Mouse (Mus musculus) hindbrain, postnatal 0 days (tissue): ENCODE results near the gene Zfp865. TPM values are rescaled to one million over a fixed set of nuclear protein-coding genes. Genes with fewer than 3 reads are reported as not detected.
A peak's percentile ranks its signal among the peaks of the same experiment; 100 is the strongest.

Source experiments
- ATAC-seq: fragments of 200-750 bp; cut with Nextera tagmentation; 2 replicates; pipeline ENCODE4 v1.8.0; 2017; ENCODE audit warnings: mild to moderate bottlenecking, moderate TSS enrichment, moderate library complexity
- DNase-seq: peaks from one replicate; pipeline ENCODE4 v3.0.0-alpha.2; 2015; ENCODE audit warnings: low spot score
- H3K27ac ChIP-seq: fragments of 300-500 bp; sonication (generic); 2 replicates; pipeline ENCODE4 v1.5.1; 2014; ENCODE audit warnings: mild to moderate bottlenecking
- H3K27me3 ChIP-seq: fragments of 300-500 bp; sonication (generic); 2 replicates; pipeline ENCODE4 v1.6.1; 2014; ENCODE audit warnings: low read length, mixed read lengths; ENCODE audit not compliant: insufficient read depth
- H3K36me3 ChIP-seq: fragments of 300-500 bp; sonication (generic); 2 replicates; pipeline ENCODE4 v1.6.1; 2014; ENCODE audit warnings: low read length, mixed read lengths; ENCODE audit not compliant: insufficient read depth
- H3K4me1 ChIP-seq: fragments of 300-500 bp; sonication (generic); 2 replicates; pipeline ENCODE4 v1.6.1; 2014; ENCODE audit warnings: antibody characterized with exemption, low read length, mixed read lengths; ENCODE audit not compliant: insufficient read depth
- H3K4me2 ChIP-seq: fragments of 300-500 bp; sonication (generic); 2 replicates; pipeline ENCODE4 v1.6.1; 2014; ENCODE audit warnings: low read depth, mild to moderate bottlenecking, low read length, moderate library complexity, mixed read lengths
- H3K4me3 ChIP-seq: fragments of 300-500 bp; sonication (generic); 2 replicates; pipeline ENCODE4 v1.5.1; 2014; ENCODE audit warnings: low read length
- H3K9ac ChIP-seq: fragments of 300-500 bp; sonication (generic); replicated peaks from 2 replicates; pipeline ENCODE4 v1.6.1; 2014; ENCODE audit warnings: mild to moderate bottlenecking, low read length, moderate library complexity, mixed read lengths
- H3K9me3 ChIP-seq: fragments of 300-500 bp; sonication (generic); 2 replicates; pipeline ENCODE4 v1.6.1; 2016; ENCODE audit warnings: low read length, mixed read lengths
- CTCF ChIP-seq: IDR thresholded peaks from 2 replicates; pipeline ENCODE4 v1.5.1; 2016; ENCODE audit warnings: antibody characterized with exemption, control low read depth, low read depth
- WGBS: fragments of 180-500 bp; shearing (Covaris S2); extraction: QIAGEN DNeasy Blood & Tissue Kit; methylation state at CpG from one replicate; pipeline ENCODE4 v1.1.7; 2014; 5-methylcytosine and 5-hydroxymethylcytosine counted together
- polyA plus RNA-seq: library from polyadenylated mRNA; unstranded; fragments of >200 nt; fragmentation: Nextera tagmentation; extraction: Ambion mirVana; gene quantifications from 2 replicates; pipeline ENCODE4 v1.2.1, GENCODE M21; 2015
- total RNA-seq: library from RNA; depleted of rRNA; stranded (reverse); fragments of >200 nt; gene quantifications from 2 replicates; pipeline ENCODE4 v1.2.3, GENCODE M21; 2014

Gene Zfp865
- total and polyA plus RNA-seq, 2 experiments from 2014 or later = 5.4 to 41.5 TPM

DNA sequence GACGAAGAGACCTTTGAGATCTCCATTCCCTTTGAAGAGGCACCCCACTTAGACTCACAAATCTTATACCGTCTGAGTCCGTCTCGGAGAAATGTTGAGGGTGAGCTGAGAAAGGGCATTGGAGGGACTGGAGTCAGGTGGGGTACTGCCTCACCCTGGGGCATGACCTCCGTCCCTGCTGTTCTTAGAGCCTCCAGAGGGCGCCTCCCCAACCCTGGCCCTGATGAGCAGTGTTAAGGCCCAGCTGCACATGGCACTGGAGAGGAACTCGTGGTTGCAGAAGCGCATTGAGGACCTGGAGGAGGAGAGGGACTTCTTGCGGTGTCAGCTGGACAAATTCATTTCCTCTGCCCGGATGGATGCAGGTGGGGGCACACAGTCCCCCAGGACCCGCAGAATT is 37.6 kb downstream of the Zfp865 start:
- no peak overlapping the region for H3K27ac ChIP-seq
- 25% methylated on average over 11 of the region's 11 CpGs for WGBS
- H3K9ac ChIP-seq = peak overlapping the region; percentile 56; the same call in 1 of the 2 replicates

GRCm38 (mm10) chr7:5058631-5059030 is 38.5 kb downstream of the Zfp865 start:
- 96% methylated on average over 1 of the region's 1 CpGs for WGBS
- Histone ChIP-seq H3K4me1 (peaks cover 29% of the 10 kb centered on the region), H3K4me2 (no peak overlapping the region), H3K36me3 (no peaks in the 10 kb centered on the region), H3K27ac (no peak overlapping the region), H3K4me3 (no peak overlapping the region), H3K27me3 (0 out of 2 replicates have a peak, but pooled peaks cover 11% of the 10 kb centered on the region), H3K9me3 (no peaks in the 10 kb centered on the region), H3K9ac (no peak overlapping the region)
- ATAC-seq (no peak), DNase-seq (no peak)
- TF ChIP-seq CTCF = no peak

More for the DNA sequence above, 37.6 kb downstream of the Zfp865 start:
- ATAC-seq (no peak), DNase-seq (no peak)
- peak overlapping the region; percentile 49 for H3K4me3 ChIP-seq
- H3K27me3 ChIP-seq = peaks cover 11% of the 10 kb centered on the region; the same call in 1 of the 2 replicates
- peak; percentile 33 for TF ChIP-seq CTCF
- H3K4me1 ChIP-seq = peaks cover 32% of the 10 kb centered on the region
- H3K36me3 ChIP-seq = no peaks in the 10 kb centered on the region
- no peaks in the 10 kb centered on the region for H3K9me3 ChIP-seq
- H3K4me2 ChIP-seq = peak overlapping the region; percentile 71

DNA sequence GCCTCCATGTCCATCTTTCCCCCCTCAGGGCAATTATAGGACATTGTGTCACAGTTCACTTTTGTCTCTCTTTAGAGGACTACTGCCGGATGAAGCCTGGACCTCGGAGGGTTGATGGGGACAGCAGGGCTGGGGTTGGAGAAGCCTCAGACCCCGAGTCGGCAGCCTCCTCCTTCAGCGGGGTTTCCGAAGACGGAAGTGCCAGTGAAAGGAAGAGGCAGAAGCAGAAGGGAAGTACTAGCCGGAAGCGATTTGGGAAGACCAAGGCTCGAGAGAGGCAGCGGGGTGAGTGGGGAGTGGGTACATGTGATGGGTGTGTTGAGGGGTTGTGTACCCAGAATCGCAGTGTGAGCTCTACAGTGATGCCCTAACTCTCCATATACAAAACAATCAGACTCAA is 39.2 kb downstream of the Zfp865 start:
- no peak for TF ChIP-seq CTCF
- 91% methylated on average over 12 of the region's 12 CpGs for WGBS
- Histone ChIP-seq H3K4me2 (no peak overlapping the region), H3K9me3 (no peaks in the 10 kb centered on the region), H3K4me3 (no peak overlapping the region), H3K4me1 (peaks cover 34% of the 10 kb centered on the region), H3K27ac (peak overlapping the region; percentile 99), H3K36me3 (no peaks in the 10 kb centered on the region), H3K9ac (no peak overlapping the region), H3K27me3 (0 out of 2 replicates have a peak, but pooled peaks cover 11% of the 10 kb centered on the region)
- ATAC-seq = no peak
- DNase-seq = no peak

GRCm38 (mm10) chr7:5060239-5060731 is 40.1 kb downstream of the Zfp865 start:
- no peak for ATAC-seq
- peak overlapping the region; percentile 70 for H3K4me3 ChIP-seq
- H3K36me3 ChIP-seq = no peaks in the 10 kb centered on the region
- TF ChIP-seq CTCF = peak; percentile 80
- H3K9me3 ChIP-seq = no peaks in the 10 kb centered on the region
- H3K27ac ChIP-seq = peak overlapping the region; percentile 99
- peak overlapping the region; percentile 79 for H3K9ac ChIP-seq
- peak; percentile 93 for DNase-seq
- peak overlapping the region; percentile 93 for H3K4me2 ChIP-seq
- peaks cover 34% of the 10 kb centered on the region for H3K4me1 ChIP-seq
- 3% methylated on average over 27 of the region's 27 CpGs for WGBS
- H3K27me3 ChIP-seq = 0 out of 2 replicates have a peak, but pooled peaks cover 5% of the 10 kb centered on the region

- peak overlapping the region; percentile 99 for H3K27ac ChIP-seq
- WGBS = 0% methylated on average over 60 of the region's 60 CpGs
- H3K4me1 ChIP-seq = peaks cover 29% of the 10 kb centered on the region
- no peaks in the 10 kb centered on the region for H3K9me3 ChIP-seq
- H3K36me3 ChIP-seq = peaks cover 1% of the 10 kb centered on the region; the same call in 1 of the 2 replicates
- peak overlapping the region; percentile 79 for H3K9ac ChIP-seq
- peak; percentile 89 for ATAC-seq
- peak overlapping the region; percentile 70 for H3K4me3 ChIP-seq
- H3K27me3 ChIP-seq = no peaks in the 10 kb centered on the region
- peak; percentile 70 for TF ChIP-seq CTCF
- DNase-seq = peak; percentile 100
- peak overlapping the region; percentile 93 for H3K4me2 ChIP-seq
These were observed 41.0 kb downstream of the Zfp865 start for GRCm38 (mm10) chr7:5060944-5061773.

DNA sequence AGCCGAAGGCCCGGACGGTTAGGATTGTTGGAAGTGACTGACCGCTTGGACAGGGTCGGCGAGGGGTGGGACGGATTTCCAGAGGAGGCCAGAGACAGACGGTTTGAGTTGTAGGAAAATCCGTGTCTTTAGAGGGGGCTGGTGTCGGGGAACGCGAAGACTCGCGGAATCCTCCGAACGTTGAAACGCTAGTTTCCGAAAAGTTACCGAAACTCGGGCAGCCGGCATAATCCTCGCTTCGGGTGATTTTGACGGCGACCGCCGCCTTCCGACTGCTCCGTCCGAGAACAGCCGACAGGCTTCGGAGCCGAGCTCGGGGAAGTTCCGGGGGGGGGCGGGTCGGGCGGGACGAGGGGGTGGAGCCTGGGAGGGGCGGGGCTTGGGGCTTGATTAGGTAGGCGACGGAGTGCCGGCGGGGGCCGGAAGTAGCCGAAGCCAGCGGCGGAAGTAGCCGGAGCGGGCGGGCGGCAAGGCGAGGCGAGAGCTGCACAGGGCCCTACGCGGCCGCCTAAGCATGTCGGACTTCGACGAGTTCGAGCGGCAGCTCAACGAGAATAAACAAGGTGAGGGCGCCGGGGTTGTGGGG is 41.7 kb downstream of the Zfp865 start, which contains the start of gene U2af2:
Gene U2af2 (plus strand): TSS at position 370 of the 586 bp plus-strand sequence.
- H3K9ac ChIP-seq = peak within 1 kb of the TSS; percentile 79
- peaks cover 4% of the 10 kb centered on the region; the same call in 1 of the 2 replicates for H3K36me3 ChIP-seq
- no peak; the same call in 1 of the 2 replicates for TF ChIP-seq CTCF
- H3K9me3 ChIP-seq = no peaks in the 10 kb centered on the region
- H3K4me2 ChIP-seq = peak within 1 kb of the TSS; percentile 93
- peak; percentile 83 for ATAC-seq
- H3K27me3 ChIP-seq = no peaks in the 10 kb centered on the region
- WGBS = 1% methylated on average over 59 of the region's 65 CpGs
- peak; percentile 95 for DNase-seq
- peak within 1 kb of the TSS; percentile 99 for H3K27ac ChIP-seq
- peaks cover 29% of the 10 kb centered on the region for H3K4me1 ChIP-seq
- H3K4me3 ChIP-seq = peak within 1 kb of the TSS; percentile 70
